Mouse (Mus musculus) common myeloid progenitor, adult 5-6 weeks (primary cell): ENCODE results near the gene Bcl3. TPM values are rescaled to one million over a fixed set of nuclear protein-coding genes. Genes with fewer than 3 reads are reported as not detected.

Source experiments
- ATAC-seq: replicated peaks from 2 replicates; pipeline ENCODE4 v1.8.0; 2016; ENCODE audit warnings: low read depth, mild to moderate bottlenecking, moderate TSS enrichment, inconsistent platforms; ENCODE audit not compliant: poor library complexity, severe bottlenecking
- total RNA-seq: library from RNA; stranded (forward); fragments of 200-1000, 187-1606 nt; gene quantifications from 2 replicates; pipeline ENCODE4 v1.2.3, GENCODE M21; 2017

The Bcl3 gene
- total RNA-seq, 1 experiment from 2014 or later = 1.6 TPM

- ATAC-seq = no peak
Measured at GRCm38 (mm10) chr7:19840371-19840770, 17.8 kb upstream of the Bcl3 start.

- no peak for ATAC-seq
Measured at GRCm38 (mm10) chr7:19836843-19837242, 14.3 kb upstream of the Bcl3 start.

GRCm38 (mm10) chr7:19834055-19834454 lies 11.5 kb upstream of the Bcl3 start:
- no peak for ATAC-seq

GRCm38 (mm10) chr7:19831837-19832236 lies 9.3 kb upstream of the Bcl3 start:
- ATAC-seq = peak; percentile 40

- ATAC-seq = peak; percentile 91
Measured at GRCm38 (mm10) chr7:19830682-19831156, 8.1 kb upstream of the Bcl3 start.

GRCm38 (mm10) chr7:19829694-19830093 lies 7.1 kb upstream of the Bcl3 start:
- no peak for ATAC-seq

GRCm38 (mm10) chr7:19826756-19827155 lies 4.2 kb upstream of the Bcl3 start:
- ATAC-seq = no peak

GRCm38 (mm10) chr7:19824182-19824973 lies 1.8 kb upstream of the Bcl3 start:
- ATAC-seq = peak; percentile 71

GRCm38 (mm10) chr7:19823256-19824181 lies 949 bp upstream of the Bcl3 start:
- peak; percentile 66 for ATAC-seq

GRCm38 (mm10) chr7:19822193-19822592 lies 377 bp downstream of the Bcl3 start:
- ATAC-seq = no peak

GRCm38 (mm10) chr7:19821633-19822032 lies 937 bp downstream of the Bcl3 start:
- ATAC-seq = no peak

- ATAC-seq = no peak
Measured at GRCm38 (mm10) chr7:19820347-19821048, 2.1 kb downstream of the Bcl3 start.

- no peak for ATAC-seq
Measured at GRCm38 (mm10) chr7:19818875-19819274, 3.7 kb downstream of the Bcl3 start.

GRCm38 (mm10) chr7:19818440-19818839 lies 4.1 kb downstream of the Bcl3 start:
- no peak for ATAC-seq

GRCm38 (mm10) chr7:19817382-19818105 lies 5.0 kb downstream of the Bcl3 start:
- peak; percentile 80 for ATAC-seq

- peak; percentile 56 for ATAC-seq
Measured at GRCm38 (mm10) chr7:19816224-19816771, 6.3 kb downstream of the Bcl3 start.

- ATAC-seq = 0 out of 2 replicates have a peak, but pooled peaks have one; percentile 9
Measured at GRCm38 (mm10) chr7:19815296-19816223, 7.0 kb downstream of the Bcl3 start.

GRCm38 (mm10) chr7:19813579-19814122 lies 8.9 kb downstream of the Bcl3 start:
- ATAC-seq = no peak
